Mouse (Mus musculus) layer of hippocampus, adult 9-11 months (tissue): ENCODE data around the gene Zfp408.
"Not testable (repeated sequence)": the region's sequence is repeated elsewhere in the genome, so short reads cannot be mapped to it uniquely, and the experiment has no call there.

Experiments used
- DNase-seq: peaks from one replicate; pipeline ENCODE4 v3.0.0; 2022

The Zfp408 gene

DNA sequence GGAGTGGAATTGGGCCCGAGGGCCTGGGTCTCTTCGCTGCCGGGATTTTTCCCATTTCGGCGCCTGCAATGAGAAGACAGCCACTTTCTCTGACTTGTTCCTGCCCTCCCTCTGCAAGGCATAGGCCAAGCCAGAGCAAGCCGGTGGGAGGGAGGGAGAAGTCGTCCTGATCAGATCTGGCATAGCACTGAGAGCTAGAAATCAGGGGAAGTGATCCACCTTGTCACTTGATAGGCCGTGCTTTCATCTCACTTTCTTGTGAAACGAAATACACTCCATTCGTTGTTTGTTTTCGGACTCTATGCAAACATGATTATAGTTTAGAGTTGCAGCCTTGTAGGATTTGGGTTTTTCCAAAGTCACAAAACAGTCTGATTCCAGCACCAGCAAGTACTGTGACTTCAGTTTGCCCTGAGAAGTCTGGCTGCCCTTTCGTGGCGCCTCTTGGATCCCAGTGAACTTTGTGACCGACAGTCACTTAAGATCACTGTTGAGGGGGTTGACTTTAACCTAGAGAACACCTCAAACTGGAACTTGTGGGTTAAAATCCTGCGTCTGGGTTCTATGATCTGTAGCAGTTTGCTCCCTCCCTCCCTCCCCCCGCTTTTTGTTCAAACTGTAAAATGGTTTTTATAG, 887 bp upstream of the Zfp408 start:
- no peak for DNase-seq

- DNase-seq, result no peak
Measured at GRCm38 (mm10) chr2:91649152-91649551, 439 bp downstream of the Zfp408 start.

DNA sequence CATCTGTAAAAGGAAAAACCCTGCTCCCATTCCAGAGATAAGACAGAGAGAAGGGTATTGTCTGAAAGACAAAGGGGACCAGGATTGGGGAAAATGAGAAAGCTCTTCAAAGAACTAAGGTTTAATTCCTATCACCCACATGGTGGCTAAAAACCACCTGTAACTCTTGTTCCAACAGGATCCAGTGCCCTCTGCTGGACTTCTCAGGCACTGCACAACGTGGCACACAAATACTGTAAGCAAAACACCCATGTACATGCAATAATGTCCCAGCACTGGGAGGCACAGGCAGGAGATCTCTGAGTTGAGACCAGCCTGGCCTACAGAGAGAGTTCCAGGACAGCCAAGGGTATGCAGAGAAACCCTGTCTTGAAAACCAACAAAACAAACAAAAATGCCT, 2.9 kb downstream of the Zfp408 start:
- no peak for DNase-seq

GRCm38 (mm10) chr2:91645811-91646210, 3.8 kb downstream of the Zfp408 start:
- DNase-seq, result no peak

GRCm38 (mm10) chr2:91645354-91645753, 4.2 kb downstream of the Zfp408 start:
- DNase-seq, result no peak

- no peak for DNase-seq
Measured at GRCm38 (mm10) chr2:91644021-91644420, 5.6 kb downstream of the Zfp408 start.

DNA sequence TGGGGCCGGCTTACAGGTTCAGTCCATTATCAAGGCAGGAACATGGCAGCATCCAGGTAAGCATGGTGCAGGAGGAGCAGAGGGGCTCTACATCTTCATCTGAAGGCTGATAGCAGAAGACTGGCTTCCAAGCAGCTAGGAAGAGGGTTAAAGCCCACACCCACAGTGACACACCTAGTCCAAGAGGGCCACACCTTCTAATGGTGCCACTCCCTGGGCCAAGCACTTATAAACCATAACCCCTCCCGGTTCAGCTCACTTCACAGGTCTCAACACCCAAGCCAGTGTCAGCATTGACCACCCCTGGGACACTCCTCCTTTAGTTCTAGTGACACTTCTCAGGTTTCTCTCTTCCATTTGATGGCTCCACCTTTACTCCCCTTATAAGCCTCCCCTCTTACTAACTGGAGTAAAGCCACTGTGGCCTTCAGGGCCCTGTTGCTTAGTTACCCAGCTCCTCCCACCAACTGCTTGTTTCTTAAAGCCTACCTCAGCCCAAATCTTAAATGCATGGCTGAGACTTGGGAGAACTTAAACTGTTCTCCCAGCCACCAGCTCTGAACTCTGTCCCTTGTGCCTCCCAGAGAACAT, 6.7 kb downstream of the Zfp408 start:
- no peak for DNase-seq

GRCm38 (mm10) chr2:91638931-91639330, 10.7 kb downstream of the Zfp408 start:
- DNase-seq, result no peak

DNA sequence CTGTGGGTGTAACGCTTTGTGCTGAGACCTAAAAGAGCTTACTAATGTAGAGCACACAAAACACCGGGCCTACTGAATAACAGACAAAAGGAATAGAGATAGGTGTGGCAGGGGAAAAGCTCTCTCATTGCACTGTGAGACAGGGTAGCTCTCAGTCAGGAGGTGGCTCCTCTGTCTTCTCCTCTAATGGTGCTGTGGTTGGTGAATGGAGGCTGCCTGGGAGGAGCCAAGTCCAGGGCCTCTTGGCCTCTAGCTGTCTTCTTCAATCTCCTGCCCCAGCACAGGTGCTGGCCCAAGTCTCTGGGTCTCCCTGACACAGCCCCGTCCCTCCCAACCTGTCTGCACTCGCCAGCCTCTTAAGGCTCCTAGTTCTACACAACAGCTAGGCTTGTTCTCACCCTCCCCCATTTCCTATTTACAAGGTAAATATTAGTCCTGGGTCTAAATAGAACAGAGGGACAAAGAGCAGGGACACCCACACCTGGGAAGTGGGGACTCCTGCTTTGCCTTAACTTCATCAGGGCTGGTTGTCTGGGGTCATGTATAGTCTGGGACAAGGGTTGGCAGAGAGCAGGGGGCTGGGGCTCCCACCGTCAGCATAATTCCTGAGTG, 12.8 kb downstream of the Zfp408 start:
- no peak for DNase-seq

DNA sequence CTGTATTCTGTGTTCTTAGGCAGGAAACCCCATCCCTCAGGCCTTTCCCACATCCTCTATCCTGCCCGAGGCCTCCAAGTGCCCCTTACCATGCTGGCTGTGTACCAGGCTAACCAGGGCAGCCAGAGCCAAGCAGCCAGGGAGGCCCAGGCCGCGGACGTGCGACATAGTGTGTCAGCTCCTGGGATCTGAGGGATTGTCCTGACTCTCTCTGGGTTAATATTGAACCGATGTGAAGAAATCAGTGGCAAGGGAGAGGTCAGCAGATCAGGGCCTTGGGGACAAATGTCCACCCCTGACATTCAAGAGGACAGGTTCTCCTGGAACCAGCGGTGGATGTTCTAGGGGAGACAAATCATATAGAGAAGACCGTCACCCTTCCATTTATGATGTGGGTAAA, 13.4 kb downstream of the Zfp408 start, which contains the start of gene F2:
Gene F2 (minus strand): TSS at position 186 of the 400 bp plus-strand sequence.
- DNase-seq, result no peak

DNA sequence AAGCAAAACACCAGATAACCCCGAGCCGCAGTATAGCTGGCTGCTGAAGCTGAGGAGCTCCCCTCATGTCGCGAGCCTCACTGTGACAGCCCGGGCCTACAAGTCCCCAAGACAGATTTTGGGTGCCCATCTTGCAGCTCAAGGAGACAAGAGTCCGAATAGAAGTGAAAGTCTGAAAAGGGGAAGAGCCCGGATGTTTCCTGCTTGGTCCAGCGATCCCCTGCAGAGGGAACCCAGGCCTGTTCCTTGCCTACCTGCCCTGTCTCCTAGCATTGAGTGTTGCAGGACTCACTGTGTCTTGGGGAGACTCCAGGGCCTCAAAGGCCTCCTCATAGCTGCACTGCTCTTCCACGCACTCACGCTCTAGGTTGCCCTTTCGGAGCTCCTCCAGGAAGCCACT, 14.1 kb downstream of the Zfp408 start:
- no peak for DNase-seq

GRCm38 (mm10) chr2:91634841-91635240, 14.8 kb downstream of the Zfp408 start:
- DNase-seq, result no peak

DNA sequence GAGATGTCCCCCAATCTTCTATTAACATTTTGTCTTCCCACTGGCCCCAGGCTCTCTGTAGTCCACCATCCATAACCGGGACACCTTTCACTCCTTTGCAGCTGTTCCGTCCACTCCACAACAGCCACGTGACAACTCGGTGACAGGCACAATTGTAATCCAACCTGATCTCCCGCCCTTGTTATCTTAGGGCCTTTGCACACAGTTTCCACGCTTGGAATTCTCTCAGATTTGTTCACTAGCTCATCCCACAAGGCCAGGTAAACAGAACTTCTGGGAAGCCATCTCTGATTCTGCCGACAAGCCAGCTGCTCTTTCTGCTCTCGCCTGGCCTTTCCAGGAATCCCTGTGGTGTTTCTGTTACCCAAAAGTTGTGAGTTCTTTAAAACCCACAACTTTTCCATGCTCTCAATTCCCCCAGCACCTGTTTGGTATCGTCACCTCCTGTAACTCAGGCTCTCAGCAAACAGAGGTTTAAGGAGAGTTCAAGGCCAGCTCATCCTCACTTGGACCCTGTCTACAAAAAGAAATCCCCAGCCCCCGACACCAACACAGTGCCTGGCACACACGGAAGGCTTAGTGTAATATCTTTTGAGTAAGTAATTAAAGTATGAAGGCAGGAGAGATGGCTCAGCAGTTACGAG, 16.1 kb downstream of the Zfp408 start:
- DNase-seq, result no peak

GRCm38 (mm10) chr2:91632316-91632715, 17.3 kb downstream of the Zfp408 start:
- DNase-seq, result no peak

- DNase-seq, result no peak
Measured at GRCm38 (mm10) chr2:91631826-91632225, 17.8 kb downstream of the Zfp408 start.

- DNase-seq, result no peak
Measured at GRCm38 (mm10) chr2:91630384-91630783, 19.2 kb downstream of the Zfp408 start.

- DNase-seq, result peak; percentile 70
Measured at GRCm38 (mm10) chr2:91629682-91630081, 19.9 kb downstream of the Zfp408 start.

GRCm38 (mm10) chr2:91628171-91628570, 21.4 kb downstream of the Zfp408 start:
- no peak for DNase-seq

GRCm38 (mm10) chr2:91627486-91627885, 22.1 kb downstream of the Zfp408 start:
- no peak for DNase-seq

- DNase-seq, result not testable (repeated sequence)
Measured at GRCm38 (mm10) chr2:91623366-91623765, 26.2 kb downstream of the Zfp408 start.

DNA sequence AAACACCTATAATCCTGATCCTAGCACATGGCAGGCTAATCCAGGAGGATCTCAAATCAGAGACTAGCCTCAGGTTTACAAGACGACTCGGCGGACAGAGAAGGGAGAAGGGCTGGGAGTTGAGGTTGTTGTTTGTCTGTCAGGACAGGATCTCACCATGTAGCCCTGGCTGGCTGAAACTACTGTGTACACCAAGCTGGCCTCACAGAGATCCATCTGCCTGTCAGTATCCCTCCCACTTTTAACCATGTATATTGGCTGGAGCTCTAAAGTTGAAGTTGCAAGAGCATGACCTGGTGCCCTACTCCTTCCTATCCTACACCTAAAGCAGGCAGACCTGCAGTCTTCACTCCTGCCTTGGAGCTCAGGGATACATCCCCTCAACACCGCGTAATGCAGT, 27.2 kb downstream of the Zfp408 start:
- no peak for DNase-seq

- not testable (repeated sequence) for DNase-seq
Measured at GRCm38 (mm10) chr2:91609370-91609769, 40.2 kb downstream of the Zfp408 start.

GRCm38 (mm10) chr2:91602389-91602788, 47.2 kb downstream of the Zfp408 start:
- no peak for DNase-seq

- peak; percentile 27 for DNase-seq
Measured at GRCm38 (mm10) chr2:91600475-91600874, 49.1 kb downstream of the Zfp408 start.
